Mouse (Mus musculus) heart, embryonic 11.5 days (tissue): ENCODE measurements at regions not wholly inside any gene's neighbourhood (a gene's known extent, or its start where the extent isn't known, plus 50 kb on each side); places are given as distances from the start of the nearest gene placed in this dataset.

ENCODE experiments used
- ATAC-seq: fragments of 200-750 bp; cut with Nextera tagmentation; replicated peaks from 2 replicates; pipeline ENCODE4 v1.8.0; 2017; ENCODE audit warnings: moderate library complexity; ENCODE audit not compliant: insufficient number of reproducible peaks, low FRiP score, low TSS enrichment
- H3K27ac ChIP-seq: fragments of 300-500 bp; sonication (generic); 2 replicates; pipeline ENCODE4 v1.5.1; 2014; ENCODE audit warnings: mild to moderate bottlenecking, low read depth, low read length
- H3K27me3 ChIP-seq: fragments of 300-500 bp; sonication (generic); 2 replicates; pipeline ENCODE4 v1.6.1; 2014; ENCODE audit warnings: mild to moderate bottlenecking, low read length, mixed read lengths; ENCODE audit not compliant: control insufficient read depth, insufficient read depth
- H3K36me3 ChIP-seq: fragments of 300-500 bp; sonication (generic); 2 replicates; pipeline ENCODE4 v1.6.1; 2014; ENCODE audit warnings: mild to moderate bottlenecking, low read length, moderate library complexity, mixed read lengths; ENCODE audit not compliant: control insufficient read depth, insufficient read depth
- H3K4me1 ChIP-seq: fragments of 300-500 bp; sonication (generic); 2 replicates; pipeline ENCODE4 v1.6.1; 2014; ENCODE audit warnings: low read length; ENCODE audit not compliant: control insufficient read depth, insufficient read depth
- H3K4me2 ChIP-seq: fragments of 300-500 bp; sonication (generic); 2 replicates; pipeline ENCODE4 v1.6.1; 2014; ENCODE audit warnings: mild to moderate bottlenecking, moderate library complexity
- H3K4me3 ChIP-seq: fragments of 300-500 bp; sonication (generic); 2 replicates; pipeline ENCODE4 v1.5.1; 2014; ENCODE audit warnings: low read depth, low read length
- H3K9ac ChIP-seq: fragments of 300-500 bp; sonication (generic); 2 replicates; pipeline ENCODE4 v1.6.1; 2014; ENCODE audit warnings: mild to moderate bottlenecking, low read depth, low read length, moderate library complexity
- H3K9me3 ChIP-seq: fragments of 300-500 bp; sonication (generic); replicated peaks from 2 replicates; pipeline ENCODE4 v1.6.1; 2016; ENCODE audit warnings: low read length; ENCODE audit not compliant: control insufficient read depth
- WGBS: fragments of 180-500 bp; shearing (Covaris S2); extraction: QIAGEN DNeasy Blood & Tissue Kit; methylation state at CpG from one replicate; pipeline ENCODE4 v1.1.7; 2014; ENCODE audit not compliant: insufficient replicate concordance; 5-methylcytosine and 5-hydroxymethylcytosine counted together

DNA sequence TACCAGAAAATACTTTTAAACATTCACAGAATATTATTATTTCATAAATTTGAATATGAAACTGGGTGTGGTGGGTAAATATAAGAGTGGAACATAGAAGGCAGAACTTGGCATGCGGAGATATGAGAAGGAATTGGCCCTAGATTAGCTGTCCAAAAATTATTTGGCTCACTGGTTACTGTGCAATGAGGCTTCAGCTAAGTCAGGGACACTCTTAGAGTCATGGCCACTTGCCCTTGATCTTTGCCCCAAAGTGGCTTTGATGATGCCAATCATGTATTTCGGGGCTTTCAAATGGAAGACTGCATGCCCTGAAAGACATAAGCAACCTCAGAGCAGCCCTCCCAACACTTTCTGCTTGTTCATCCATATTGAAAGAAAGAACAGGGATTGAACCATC, 76.9 kb downstream of the Pxdc1 start:
- ATAC-seq = no peak
- no peak overlapping the region for H3K4me2 ChIP-seq
- H3K9ac ChIP-seq = no peak overlapping the region
- WGBS = 90% methylated on average over 2 of the region's 2 CpGs
- no peaks in the 10 kb centered on the region for H3K27me3 ChIP-seq
- H3K4me1 ChIP-seq = no peaks in the 10 kb centered on the region
- H3K36me3 ChIP-seq = no peaks in the 10 kb centered on the region
- H3K27ac ChIP-seq = no peak overlapping the region
- H3K9me3 ChIP-seq = no peaks in the 10 kb centered on the region
- H3K4me3 ChIP-seq = no peak overlapping the region

- Histone ChIP-seq H3K4me2 (no peak overlapping the region), H3K27ac (no peak overlapping the region), H3K4me1 (no peaks in the 10 kb centered on the region), H3K9ac (no peak overlapping the region), H3K4me3 (no peak overlapping the region), H3K9me3 (no peaks in the 10 kb centered on the region), H3K27me3 (no peaks in the 10 kb centered on the region), H3K36me3 (no peaks in the 10 kb centered on the region)
- ATAC-seq = no peak
- 38% methylated on average over 1 of the region's 1 CpGs for WGBS
These were observed 77.3 kb downstream of the Pxdc1 start for GRCm38 (mm10) chr13:34575997-34576314.

GRCm38 (mm10) chr13:34575179-34575996, 77.9 kb downstream of the Pxdc1 start:
- Histone ChIP-seq H3K27me3 (no peaks in the 10 kb centered on the region), H3K4me3 (no peak overlapping the region), H3K4me2 (no peak overlapping the region), H3K9ac (no peak overlapping the region), H3K27ac (no peak overlapping the region), H3K36me3 (no peaks in the 10 kb centered on the region), H3K4me1 (no peaks in the 10 kb centered on the region), H3K9me3 (no peaks in the 10 kb centered on the region)
- WGBS = 70% methylated on average over 2 of the region's 2 CpGs
- no peak for ATAC-seq

GRCm38 (mm10) chr13:34569312-34569711, 84.0 kb downstream of the Pxdc1 start:
- 73% methylated on average over 2 of the region's 2 CpGs for WGBS
- no peak overlapping the region for H3K4me2 ChIP-seq
- no peaks in the 10 kb centered on the region for H3K4me1 ChIP-seq
- no peak for ATAC-seq
- H3K9ac ChIP-seq = no peak overlapping the region
- H3K36me3 ChIP-seq = no peaks in the 10 kb centered on the region
- no peaks in the 10 kb centered on the region for H3K27me3 ChIP-seq
- H3K27ac ChIP-seq = no peak overlapping the region
- no peaks in the 10 kb centered on the region for H3K9me3 ChIP-seq
- no peak overlapping the region for H3K4me3 ChIP-seq

GRCm38 (mm10) chr13:34566687-34567086, 86.6 kb downstream of the Pxdc1 start:
- ATAC-seq = no peak
- H3K36me3 ChIP-seq = no peaks in the 10 kb centered on the region
- WGBS = 69% methylated on average over 1 of the region's 1 CpGs

DNA sequence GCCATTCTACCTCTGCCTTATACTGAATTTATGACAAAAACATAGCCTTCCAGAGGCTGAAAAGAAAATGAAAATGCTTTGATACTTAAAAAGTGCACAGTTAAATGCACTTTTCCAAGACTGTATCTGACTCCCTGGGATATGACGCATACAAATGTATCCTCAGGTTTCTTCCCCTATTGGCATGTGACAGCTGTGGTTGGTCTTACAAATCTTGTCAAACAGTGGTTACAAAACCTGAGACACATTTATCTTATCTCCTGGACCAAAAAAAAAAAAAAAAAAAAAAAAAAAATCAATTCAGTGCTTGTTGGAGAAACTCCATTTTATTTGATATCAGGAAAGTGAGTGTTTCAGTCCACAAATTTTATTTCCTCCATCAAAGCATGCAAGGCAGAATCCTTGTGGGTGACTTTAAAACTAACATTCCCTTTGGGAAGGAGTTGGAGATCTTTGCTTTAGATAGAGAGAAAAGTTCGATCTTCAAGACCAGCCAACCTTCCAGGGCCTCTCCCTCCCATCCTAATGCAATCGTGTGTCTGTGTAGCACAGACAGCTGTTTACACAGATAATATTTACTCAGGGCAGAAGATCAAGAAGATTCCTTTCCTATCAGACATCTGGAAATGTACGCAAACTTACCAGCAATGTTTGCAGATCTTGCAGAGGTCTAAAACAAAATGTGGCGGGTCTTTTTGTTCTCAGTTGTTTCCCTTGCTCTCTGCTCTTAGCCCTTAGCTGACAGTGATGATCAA, 103.0 kb downstream of the Pxdc1 start:
- Histone ChIP-seq H3K9me3 (no peaks in the 10 kb centered on the region; the same call in 1 of the 2 replicates), H3K27ac (no peak overlapping the region), H3K9ac (no peak overlapping the region), H3K4me3 (no peak overlapping the region), H3K4me1 (no peaks in the 10 kb centered on the region), H3K36me3 (no peaks in the 10 kb centered on the region), H3K27me3 (no peaks in the 10 kb centered on the region), H3K4me2 (no peak overlapping the region)
- ATAC-seq = no peak
- 38% methylated on average over 5 of the region's 5 CpGs for WGBS

More at GRCm38 (mm10) chr13:34566687-34567086, 86.6 kb downstream of the Pxdc1 start:
- Histone ChIP-seq H3K9ac (no peak overlapping the region), H3K9me3 (no peaks in the 10 kb centered on the region), H3K27me3 (no peaks in the 10 kb centered on the region), H3K4me3 (no peak overlapping the region), H3K27ac (no peak overlapping the region), H3K4me2 (no peak overlapping the region), H3K4me1 (no peaks in the 10 kb centered on the region)

- Histone ChIP-seq H3K9ac (no peak overlapping the region), H3K9me3 (no peaks in the 10 kb centered on the region), H3K27ac (no peak overlapping the region), H3K27me3 (no peaks in the 10 kb centered on the region), H3K36me3 (no peaks in the 10 kb centered on the region), H3K4me3 (no peak overlapping the region), H3K4me1 (no peaks in the 10 kb centered on the region), H3K4me2 (no peak overlapping the region)
- WGBS = 85% methylated on average over 2 of the region's 2 CpGs
- no peak for ATAC-seq
These were observed 112.6 kb downstream of the Pxdc1 start for GRCm38 (mm10) chr13:34540646-34541045.

GRCm38 (mm10) chr13:34533896-34534295, 119.4 kb downstream of the Pxdc1 start:
- Histone ChIP-seq H3K9me3 (no peaks in the 10 kb centered on the region), H3K27me3 (no peaks in the 10 kb centered on the region), H3K36me3 (no peaks in the 10 kb centered on the region), H3K9ac (no peak overlapping the region), H3K4me1 (no peaks in the 10 kb centered on the region), H3K4me3 (no peak overlapping the region), H3K27ac (no peak overlapping the region), H3K4me2 (no peak overlapping the region)
- WGBS = 69% methylated on average over 2 of the region's 2 CpGs
- ATAC-seq = no peak
